Mouse (Mus musculus): ENCODE results near the gene Pga5. TPM values are rescaled to one million over a fixed set of nuclear protein-coding genes. Genes with fewer than 3 reads are reported as not detected.
A peak's percentile ranks its signal among the peaks of the same experiment; 100 is the strongest.

Pga5 gene
- polyA plus RNA-seq, 1 experiment, result 0.04 TPM

GRCm38 (mm10) chr19:10720524-10720923 lies 42.7 kb upstream of the Pga5 start:
- Histone ChIP-seq H3K36me3 (ENCODE audit: control insufficient read depth, insufficient read depth) (no peaks in the 10 kb centered on the region), H3K4me3 (no peak overlapping the region), H3K27me3 (ENCODE audit: control insufficient read depth, insufficient read depth, insufficient read length) (no peaks in the 10 kb centered on the region), H3K79me2 (ENCODE audit: control insufficient read depth, insufficient read depth) (no peaks in the 10 kb centered on the region), H3ac (ENCODE audit: control insufficient read depth, insufficient read length) (no peak overlapping the region), H3K4me2 (ENCODE audit: low read depth) (no peak overlapping the region)
- TF ChIP-seq TCF3 (IDR thresholded peaks at IDR 0.05; ENCODE audit: insufficient read length, low read depth), result no peak

- H3K36me3 ChIP-seq (ENCODE audit: control insufficient read depth, insufficient read depth), result no peaks in the 10 kb centered on the region
- H3K79me2 ChIP-seq (ENCODE audit: control insufficient read depth, insufficient read depth), result no peaks in the 10 kb centered on the region
These were observed 41.9 kb upstream of the Pga5 start for GRCm38 (mm10) chr19:10719751-10720150.

GRCm38 (mm10) chr19:10718251-10718775 lies 40.4 kb upstream of the Pga5 start:
- Histone ChIP-seq H3K27me3 (ENCODE audit: control insufficient read depth, insufficient read depth, insufficient read length) (no peaks in the 10 kb centered on the region), H3ac (ENCODE audit: control insufficient read depth, insufficient read length) (no peak overlapping the region), H3K79me2 (ENCODE audit: control insufficient read depth, insufficient read depth) (no peaks in the 10 kb centered on the region), H3K36me3 (ENCODE audit: control insufficient read depth, insufficient read depth) (peaks cover 4% of the 10 kb centered on the region), H3K4me3 (no peak overlapping the region), H3K4me2 (ENCODE audit: low read depth) (no peak overlapping the region)
- no peak for TF ChIP-seq MYOD1 (IDR thresholded peaks at IDR 0.05; ENCODE audit: control insufficient read depth in 1 of 3, insufficient read length in 2 of 3, low read depth in 2 of 3)
- no peak for TF ChIP-seq POLR2A (IDR thresholded peaks at IDR 0.05; ENCODE audit: insufficient read length, low read depth)
- no peak for TF ChIP-seq POLR2AphosphoS2 (IDR thresholded peaks at IDR 0.05; ENCODE audit: insufficient read length, low read depth)
- no peak for TF ChIP-seq TCF3 (IDR thresholded peaks at IDR 0.05; ENCODE audit: insufficient read length, low read depth)
- no peak for TF ChIP-seq MAX (IDR thresholded peaks at IDR 0.05; ENCODE audit: low read depth)
- no peak for TF ChIP-seq E2F4 (IDR thresholded peaks at IDR 0.05; ENCODE audit: insufficient read depth)
- TF ChIP-seq REST (IDR thresholded peaks at IDR 0.05; ENCODE audit: insufficient read depth, insufficient read length), result no peak
- TF ChIP-seq MYOG (IDR thresholded peaks at IDR 0.05; ENCODE audit: control insufficient read depth in 1 of 3, insufficient read depth in 1 of 3, insufficient read length in 2 of 3, low read depth in 2 of 3), result no peak
- no peak for TF ChIP-seq TCF12 (IDR thresholded peaks at IDR 0.05; ENCODE audit: insufficient read depth, poor library complexity, severe bottlenecking)
- no peak for TF ChIP-seq SRF (IDR thresholded peaks at IDR 0.05; ENCODE audit: control insufficient read depth, insufficient read length, low read depth)

More at GRCm38 (mm10) chr19:10719751-10720150, 41.9 kb upstream of the Pga5 start:
- H3K4me2 ChIP-seq (ENCODE audit: low read depth), result no peak overlapping the region
- no peak overlapping the region for H3K4me3 ChIP-seq
- no peak overlapping the region for H3ac ChIP-seq (ENCODE audit: control insufficient read depth, insufficient read length)
- TF ChIP-seq MAX (IDR thresholded peaks at IDR 0.05; ENCODE audit: low read depth), result no peak
- TF ChIP-seq MYOG (IDR thresholded peaks at IDR 0.05; ENCODE audit: control insufficient read depth in 1 of 3, insufficient read depth in 1 of 3, insufficient read length in 2 of 3, low read depth in 2 of 3), result peak in 1 of 3 experiments; percentile 11
- TF ChIP-seq TCF3 (IDR thresholded peaks at IDR 0.05; ENCODE audit: insufficient read length, low read depth), result no peak
- TF ChIP-seq REST (IDR thresholded peaks at IDR 0.05; ENCODE audit: insufficient read depth, insufficient read length), result no peak
- no peaks in the 10 kb centered on the region for H3K27me3 ChIP-seq (ENCODE audit: control insufficient read depth, insufficient read depth, insufficient read length)

DNA sequence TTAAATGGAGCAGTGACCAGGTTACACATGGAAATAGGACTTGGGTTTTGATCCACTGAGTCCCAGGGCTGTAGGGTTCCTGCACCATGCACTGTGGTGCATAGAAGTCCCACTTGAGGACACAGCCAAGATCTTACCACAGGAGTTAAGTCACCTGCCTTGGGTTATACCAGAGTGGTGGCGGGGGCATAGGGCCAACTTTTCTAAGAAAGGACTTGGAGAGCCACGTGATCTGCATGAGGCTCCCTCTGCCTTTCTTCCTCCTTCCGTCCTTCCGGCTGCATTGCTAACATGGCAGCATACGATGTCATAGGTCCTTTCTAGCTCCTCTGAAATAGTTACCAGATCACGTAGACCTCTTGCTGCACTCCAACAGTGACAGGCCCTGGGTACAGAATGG lies 37.6 kb upstream of the Pga5 start:
- H3K4me3 ChIP-seq, result no peak overlapping the region
- TF ChIP-seq MYOG (IDR thresholded peaks at IDR 0.05; ENCODE audit: control insufficient read depth in 1 of 3, insufficient read depth in 1 of 3, insufficient read length in 2 of 3, low read depth in 2 of 3), result no peak
- no peak for TF ChIP-seq TCF12 (IDR thresholded peaks at IDR 0.05; ENCODE audit: insufficient read depth, poor library complexity, severe bottlenecking)
- TF ChIP-seq CEBPB (IDR thresholded peaks at IDR 0.05; ENCODE audit: insufficient read depth, poor library complexity, severe bottlenecking), result no peak
- no peak for TF ChIP-seq TCF3 (IDR thresholded peaks at IDR 0.05; ENCODE audit: insufficient read length, low read depth)
- no peak for TF ChIP-seq MYOD1 (IDR thresholded peaks at IDR 0.05; ENCODE audit: control insufficient read depth in 1 of 3, insufficient read length in 2 of 3, low read depth in 2 of 3)
- no peak for TF ChIP-seq REST (IDR thresholded peaks at IDR 0.05; ENCODE audit: insufficient read depth, insufficient read length)
- no peak for TF ChIP-seq E2F4 (IDR thresholded peaks at IDR 0.05; ENCODE audit: insufficient read depth)
- TF ChIP-seq MAX (IDR thresholded peaks at IDR 0.05; ENCODE audit: low read depth), result no peak
- TF ChIP-seq POLR2A (IDR thresholded peaks at IDR 0.05; ENCODE audit: insufficient read length, low read depth), result no peak
- TF ChIP-seq SRF (IDR thresholded peaks at IDR 0.05; ENCODE audit: control insufficient read depth, insufficient read length, low read depth), result no peak
- no peak for TF ChIP-seq USF1 (IDR thresholded peaks at IDR 0.05; ENCODE audit: low read depth)
- TF ChIP-seq POLR2AphosphoS2 (IDR thresholded peaks at IDR 0.05; ENCODE audit: insufficient read length, low read depth), result no peak
- H3K27me3 ChIP-seq (ENCODE audit: control insufficient read depth, insufficient read depth, insufficient read length), result no peaks in the 10 kb centered on the region
- peaks cover 12% of the 10 kb centered on the region for H3K36me3 ChIP-seq (ENCODE audit: control insufficient read depth, insufficient read depth)
- H3K79me2 ChIP-seq (ENCODE audit: control insufficient read depth, insufficient read depth), result no peaks in the 10 kb centered on the region
- H3K4me2 ChIP-seq (ENCODE audit: low read depth), result no peak overlapping the region
- no peak overlapping the region for H3ac ChIP-seq (ENCODE audit: control insufficient read depth, insufficient read length)

DNA sequence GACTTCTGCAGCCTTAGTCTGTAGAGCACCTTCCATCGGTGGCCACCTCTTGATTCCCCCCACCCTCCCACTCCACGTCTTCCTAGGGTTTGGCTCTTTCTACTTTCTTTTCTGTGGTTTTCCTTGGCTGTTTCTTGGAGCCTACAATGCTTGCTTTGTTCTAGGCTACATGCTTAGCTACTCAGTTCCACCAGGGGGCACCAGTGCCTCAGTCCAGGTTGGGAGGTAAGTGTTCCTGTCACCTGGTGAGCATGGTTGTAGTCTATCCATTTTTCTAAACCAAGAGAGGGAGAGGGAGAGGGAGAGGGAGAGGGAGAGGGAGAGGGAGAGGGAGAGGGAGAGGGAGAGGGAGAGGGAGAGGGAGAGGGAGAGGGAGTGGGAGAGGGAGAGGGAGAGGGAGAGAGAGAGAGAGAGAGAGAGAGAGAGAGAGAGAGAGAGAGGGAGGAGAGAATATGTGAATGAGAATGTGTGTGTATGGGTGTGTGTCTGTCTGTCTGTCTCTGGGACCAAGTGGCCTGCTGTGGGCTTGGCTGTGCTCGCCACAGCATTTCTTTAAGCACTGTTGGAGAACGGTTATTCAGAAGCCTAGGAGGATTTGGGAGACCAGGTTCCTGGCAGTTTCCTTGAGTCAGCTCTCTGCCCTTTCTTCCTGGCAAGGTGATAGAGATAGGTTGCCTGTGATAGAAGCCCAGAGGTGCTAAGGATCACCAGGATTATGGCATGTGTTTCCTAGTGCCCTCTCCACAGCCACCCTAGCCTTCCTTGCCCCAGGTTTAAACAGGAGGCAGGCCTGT lies 37.0 kb upstream of the Pga5 start:
- Histone ChIP-seq H3K27me3 (ENCODE audit: control insufficient read depth, insufficient read depth, insufficient read length) (no peaks in the 10 kb centered on the region), H3K36me3 (ENCODE audit: control insufficient read depth, insufficient read depth) (peaks cover 17% of the 10 kb centered on the region), H3K4me2 (ENCODE audit: low read depth) (no peak overlapping the region), H3ac (ENCODE audit: control insufficient read depth, insufficient read length) (no peak overlapping the region), H3K79me2 (ENCODE audit: control insufficient read depth, insufficient read depth) (no peaks in the 10 kb centered on the region), H3K4me3 (no peak overlapping the region)
- TF ChIP-seq POLR2AphosphoS2 (IDR thresholded peaks at IDR 0.05; ENCODE audit: insufficient read length, low read depth), result no peak
- TF ChIP-seq MYOD1 (IDR thresholded peaks at IDR 0.05; ENCODE audit: control insufficient read depth in 1 of 3, insufficient read length in 2 of 3, low read depth in 2 of 3), result peak in 1 of 3 experiments; percentile 2
